Mouse (Mus musculus) sigmoid colon, adult 10 weeks (tissue): ENCODE data around the gene Cstf2t. TPM values are rescaled to one million over a fixed set of nuclear protein-coding genes. Genes with fewer than 3 reads are reported as not detected.

ENCODE experiments used
- polyA plus RNA-seq: library from polyadenylated mRNA; stranded (reverse); fragments of 350-450 nt; fragmentation: Illumina TruSeq; extraction: RNeasy Lipid Tissue Mini Kit (QIAGEN cat#74804); gene quantifications from one replicate; pipeline ENCODE4 v1.2.3, GENCODE M21; 2014; ENCODE audit warnings: low read depth, low replicate concordance

Cstf2t gene
- polyA plus RNA-seq = 47.6 TPM

GRCm38 (mm10) chr19:31082662-31083429 lies at the start of gene Cstf2t:
TSS of gene Cstf2t (plus strand) at chr19:31082837.

